Mouse (Mus musculus) thymus, postnatal 4 days (tissue): Measurements from ENCODE around the gene Ikbke.

Experiments used
- DNase-seq: peaks from one replicate; pipeline ENCODE4 v3.0.0; 2021

The Ikbke gene

GRCm38 (mm10) chr1:131279456-131279776 is at the start of gene Ikbke:
Gene Ikbke (minus strand): TSS chr1:131279606.
- DNase-seq, result no peak

- peak; percentile 75 for DNase-seq
Observed at GRCm38 (mm10) chr1:131329093-131329492, 49.7 kb upstream of the Ikbke start.

- no peak for DNase-seq
Observed at GRCm38 (mm10) chr1:131327167-131327566, 47.8 kb upstream of the Ikbke start.

GRCm38 (mm10) chr1:131324816-131325463 is 45.5 kb upstream of the Ikbke start:
- peak; percentile 34 for DNase-seq

GRCm38 (mm10) chr1:131319598-131320330 is 40.4 kb upstream of the Ikbke start:
- no peak for DNase-seq

GRCm38 (mm10) chr1:131318397-131318796 is 39.0 kb upstream of the Ikbke start:
- DNase-seq, result no peak

GRCm38 (mm10) chr1:131317625-131318024 is 38.2 kb upstream of the Ikbke start:
- DNase-seq, result no peak

- no peak for DNase-seq
Observed at GRCm38 (mm10) chr1:131311284-131311683, 31.9 kb upstream of the Ikbke start.

- no peak for DNase-seq
Observed at GRCm38 (mm10) chr1:131310237-131310818, 30.9 kb upstream of the Ikbke start.

GRCm38 (mm10) chr1:131300750-131301149 is 21.3 kb upstream of the Ikbke start:
- DNase-seq, result no peak

GRCm38 (mm10) chr1:131299788-131300187 is 20.4 kb upstream of the Ikbke start:
- DNase-seq, result no peak

- DNase-seq, result no peak
Observed at GRCm38 (mm10) chr1:131299240-131299639, 19.8 kb upstream of the Ikbke start.

GRCm38 (mm10) chr1:131298171-131298570 is 18.8 kb upstream of the Ikbke start:
- no peak for DNase-seq

- DNase-seq, result no peak
Observed at GRCm38 (mm10) chr1:131296726-131297125, 17.3 kb upstream of the Ikbke start.

GRCm38 (mm10) chr1:131295200-131295599 is 15.8 kb upstream of the Ikbke start:
- no peak for DNase-seq

GRCm38 (mm10) chr1:131293922-131294250 is 14.5 kb upstream of the Ikbke start:
- DNase-seq, result no peak

- no peak for DNase-seq
Observed at GRCm38 (mm10) chr1:131293221-131293921, 14.0 kb upstream of the Ikbke start.

GRCm38 (mm10) chr1:131290648-131291047 is 11.2 kb upstream of the Ikbke start:
- peak; percentile 87 for DNase-seq

GRCm38 (mm10) chr1:131288938-131289337 is 9.5 kb upstream of the Ikbke start:
- DNase-seq, result no peak

GRCm38 (mm10) chr1:131287267-131287666 is 7.9 kb upstream of the Ikbke start:
- no peak for DNase-seq

GRCm38 (mm10) chr1:131286803-131287202 is 7.4 kb upstream of the Ikbke start:
- DNase-seq, result no peak

GRCm38 (mm10) chr1:131284616-131285015 is 5.2 kb upstream of the Ikbke start:
- no peak for DNase-seq

GRCm38 (mm10) chr1:131284167-131284566 is 4.8 kb upstream of the Ikbke start:
- DNase-seq, result no peak

- no peak for DNase-seq
Observed at GRCm38 (mm10) chr1:131281731-131282130, 2.3 kb upstream of the Ikbke start.
